Mouse (Mus musculus): ENCODE measurements around the gene Dars. TPM values are rescaled to one million over a fixed set of nuclear protein-coding genes. Genes with fewer than 3 reads are reported as not detected.

Dars gene
- total RNA-seq (2022): 10 to 100 TPM; 54.0 to 57.0 (median 55.8) TPM

- DNase-seq (ENCODE audit: low spot score in 2 of 2): peak; percentile 84 to 90
Measured at GRCm38 (mm10) chr1:128416584-128417532, at the start of gene Dars. Gene Dars, minus strand, starts transcription at chr1:128417368.

- peak in 1 of 2 experiments; percentile 54 for DNase-seq (ENCODE audit: low spot score in 2 of 2)
Measured at GRCm38 (mm10) chr1:128466828-128467227, 49.7 kb upstream of the Dars start.

- no peak for DNase-seq (ENCODE audit: low spot score in 2 of 2)
Measured at GRCm38 (mm10) chr1:128463478-128463877, 46.3 kb upstream of the Dars start.

- DNase-seq (ENCODE audit: low spot score in 2 of 2): no peak
Measured at GRCm38 (mm10) chr1:128462389-128462788, 45.2 kb upstream of the Dars start.

- DNase-seq (ENCODE audit: low spot score in 2 of 2): no peak
Measured at GRCm38 (mm10) chr1:128460780-128461179, 43.6 kb upstream of the Dars start.

DNA sequence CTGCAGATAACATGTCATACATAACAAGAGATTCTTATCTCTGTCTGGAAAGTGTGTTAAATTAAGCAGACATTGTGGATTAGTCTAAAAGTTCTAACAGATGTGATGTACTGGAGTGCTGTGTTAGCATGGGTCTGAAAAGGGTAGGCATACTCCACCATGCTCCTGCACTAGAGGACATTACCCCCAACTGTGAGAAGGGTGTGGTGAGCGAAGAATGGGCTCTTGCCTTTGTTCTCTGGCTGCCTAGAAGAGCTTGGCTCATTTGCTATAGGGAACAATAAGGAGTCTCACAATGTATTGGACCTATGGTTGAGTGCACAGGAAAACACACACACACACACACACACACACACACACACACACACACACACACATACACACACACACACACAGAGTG is 42.3 kb upstream of the Dars start:
- no peak for DNase-seq (ENCODE audit: low spot score in 2 of 2)

- no peak for DNase-seq (ENCODE audit: low spot score in 2 of 2)
Measured at GRCm38 (mm10) chr1:128459011-128459410, 41.8 kb upstream of the Dars start.

GRCm38 (mm10) chr1:128456844-128457445 is 39.8 kb upstream of the Dars start:
- DNase-seq (ENCODE audit: low spot score in 2 of 2): no peak

DNA sequence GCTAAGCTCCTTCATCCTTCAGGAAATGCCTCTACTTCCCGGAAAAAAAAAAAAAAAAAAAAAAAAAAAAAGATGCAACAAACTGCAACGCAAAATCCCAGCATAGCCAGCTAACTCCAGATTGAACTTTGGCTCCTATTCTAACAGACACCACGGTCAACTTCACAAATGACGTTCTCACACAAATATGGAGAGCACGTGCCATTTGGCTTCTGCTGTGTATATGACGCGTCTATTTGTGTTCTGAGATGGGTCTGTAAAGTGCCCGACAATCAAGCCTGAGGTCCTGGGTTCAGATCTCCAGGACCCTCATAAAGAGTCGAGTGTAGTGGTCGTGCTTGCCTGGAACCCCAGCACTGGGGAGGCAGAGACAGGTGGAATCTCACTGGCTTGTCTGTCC is 39.1 kb upstream of the Dars start:
- DNase-seq (ENCODE audit: low spot score in 2 of 2): no peak

- DNase-seq (ENCODE audit: low spot score in 2 of 2): no peak
Measured at GRCm38 (mm10) chr1:128452210-128452609, 35.0 kb upstream of the Dars start.

DNA sequence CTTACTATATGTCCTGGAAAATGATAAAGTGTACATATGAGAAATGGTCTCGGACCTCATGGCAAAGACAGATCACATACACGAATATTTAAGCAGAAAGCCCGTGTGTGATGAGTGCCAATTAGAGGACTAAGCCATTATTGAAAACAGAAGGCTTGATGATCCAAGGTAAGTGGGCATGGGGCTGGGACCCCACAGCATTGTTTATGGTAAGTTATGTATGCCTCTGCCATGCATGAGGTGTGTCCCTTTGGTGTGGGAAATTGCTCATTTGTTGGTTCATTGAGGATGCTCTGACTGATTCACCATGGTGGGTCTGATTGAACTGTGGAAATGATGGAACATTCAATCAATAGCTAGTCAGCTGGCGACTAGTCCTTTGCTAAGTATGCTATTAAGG is 34.0 kb upstream of the Dars start:
- DNase-seq (ENCODE audit: low spot score in 2 of 2): no peak

DNA sequence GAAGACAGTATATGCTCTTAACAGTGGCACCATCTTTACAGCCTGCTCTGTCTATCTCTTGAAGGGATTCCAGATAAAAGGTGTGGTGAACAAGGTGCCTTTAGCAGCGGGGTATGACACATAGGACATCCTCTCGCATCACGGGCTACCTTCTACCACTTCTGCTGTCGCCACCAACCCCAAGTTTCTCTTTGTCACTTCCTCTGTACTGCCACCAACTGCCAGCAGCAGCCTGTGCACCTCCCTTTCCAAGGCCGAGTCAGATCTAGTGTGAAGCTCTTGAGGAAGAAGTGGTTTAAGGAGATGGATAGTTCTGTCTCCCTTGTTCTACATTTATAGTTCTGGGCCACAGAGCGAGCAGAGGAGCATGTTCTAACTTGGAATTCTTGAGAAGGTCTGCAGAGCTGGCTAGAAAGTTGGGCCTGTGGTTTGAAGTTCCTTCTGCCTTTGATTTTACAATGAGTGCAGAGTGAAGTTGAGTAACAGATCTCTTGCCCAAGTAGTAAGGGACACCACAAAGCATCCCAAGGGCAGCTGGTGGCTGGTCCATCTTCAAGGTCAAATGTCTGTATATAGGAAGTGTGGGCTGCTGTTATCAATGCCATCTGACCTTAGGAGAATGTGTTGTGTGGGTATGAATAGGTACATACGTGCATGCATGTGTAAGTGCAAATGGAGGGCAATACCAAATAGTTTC is 30.2 kb upstream of the Dars start:
- no peak for DNase-seq (ENCODE audit: low spot score in 2 of 2)

GRCm38 (mm10) chr1:128443890-128444839 is 27.0 kb upstream of the Dars start:
- no peak for DNase-seq (ENCODE audit: low spot score in 2 of 2)

- DNase-seq (ENCODE audit: low spot score in 2 of 2): peak; percentile 13 to 15
Measured at GRCm38 (mm10) chr1:128441129-128441473, 23.9 kb upstream of the Dars start.

DNA sequence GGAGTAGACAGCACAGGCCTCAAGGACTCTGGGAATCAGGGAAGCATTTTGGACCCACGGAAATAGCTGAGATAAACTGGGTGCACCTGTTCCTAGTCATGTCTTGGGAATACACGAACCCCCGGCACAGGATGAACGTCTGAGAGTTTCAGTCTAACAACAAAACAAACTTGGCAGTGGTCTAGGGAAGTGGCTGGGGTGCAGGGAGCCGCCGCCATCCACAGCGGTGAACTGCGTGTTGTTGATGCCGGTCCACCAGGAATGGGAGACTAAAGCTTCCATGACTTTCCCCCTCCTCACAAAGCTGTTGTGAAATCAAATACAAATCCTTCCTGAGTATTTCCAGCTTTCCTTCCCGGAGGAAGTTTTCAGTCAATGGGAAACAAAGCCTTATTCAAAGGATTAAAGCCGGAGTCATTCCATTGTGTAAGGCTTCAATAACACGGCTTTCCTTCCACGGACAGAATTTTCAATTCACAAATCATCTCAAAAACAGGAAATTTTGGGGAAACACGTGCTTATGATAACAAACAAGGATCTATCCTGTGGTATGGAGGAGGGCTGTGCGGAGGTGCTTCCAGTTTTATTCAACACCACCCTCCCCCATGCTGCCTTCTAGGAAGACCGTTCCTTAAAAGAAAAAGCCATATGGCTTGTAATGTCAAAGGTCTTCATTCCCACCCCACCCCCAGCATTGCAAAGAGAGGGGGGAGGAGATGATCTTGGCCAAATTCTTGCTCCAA is 23.4 kb upstream of the Dars start:
- peak in 1 of 2 experiments; percentile 9 for DNase-seq (ENCODE audit: low spot score in 2 of 2)

DNA sequence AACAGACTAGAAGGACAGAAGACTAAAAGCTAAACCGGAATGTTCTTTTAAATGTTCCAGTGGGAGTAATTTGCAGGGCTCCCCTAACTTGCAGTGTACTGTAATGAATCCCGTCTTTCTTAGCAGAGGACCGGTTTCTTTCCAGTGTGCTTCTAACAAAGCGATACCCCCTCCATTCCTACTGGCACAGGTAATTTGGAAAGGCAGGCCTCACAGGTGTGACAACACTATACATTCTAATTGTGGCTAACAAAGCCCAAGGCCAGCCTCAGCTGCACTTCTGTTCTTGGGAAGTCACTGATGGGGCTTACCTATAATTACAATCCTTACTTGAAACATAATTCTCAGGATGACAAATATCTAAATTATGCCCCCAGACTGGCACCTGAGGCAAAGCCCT is 22.4 kb upstream of the Dars start:
- DNase-seq (ENCODE audit: low spot score in 2 of 2): no peak

DNA sequence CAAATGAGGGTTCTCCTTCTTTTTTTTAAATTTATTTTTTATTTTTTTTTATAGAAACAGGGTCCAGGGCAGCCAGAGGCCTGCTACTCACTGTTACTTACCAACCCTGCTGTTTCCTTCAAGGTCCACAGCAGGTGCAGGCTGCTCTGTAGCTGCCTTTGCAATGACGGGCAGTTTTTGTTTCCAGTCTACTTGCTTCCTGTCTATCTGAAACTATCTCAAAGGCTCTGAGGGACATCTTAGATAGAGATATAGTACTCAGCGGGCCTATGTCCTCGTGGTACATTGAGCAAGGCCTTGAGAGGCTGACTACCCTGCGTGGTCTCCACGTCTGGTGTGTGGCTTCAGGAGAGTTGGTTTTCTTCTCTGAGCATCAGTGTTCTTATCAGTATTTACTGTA is 21.4 kb upstream of the Dars start:
- DNase-seq (ENCODE audit: low spot score in 2 of 2): no peak

DNA sequence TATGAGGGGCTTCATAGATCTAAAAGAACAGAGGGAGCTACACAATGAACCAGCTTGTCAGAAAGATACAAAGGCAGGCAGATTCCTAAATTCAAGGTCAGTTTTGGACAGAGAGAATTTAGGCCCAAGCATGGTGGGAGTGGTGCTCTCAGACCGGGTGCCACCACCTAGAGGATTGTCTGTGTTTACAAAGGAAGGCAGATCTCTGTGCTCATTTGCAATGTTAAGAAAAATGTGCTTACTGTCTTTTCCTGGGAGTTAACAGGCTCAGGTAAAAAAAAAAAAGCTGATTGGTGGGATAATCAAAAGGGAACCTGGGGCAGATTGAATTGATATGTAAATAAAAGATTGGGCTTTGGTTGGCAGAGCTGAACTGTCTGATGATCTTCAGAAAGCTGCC is 20.1 kb upstream of the Dars start:
- DNase-seq (ENCODE audit: low spot score in 2 of 2): no peak

GRCm38 (mm10) chr1:128436015-128436414 is 18.8 kb upstream of the Dars start:
- no peak for DNase-seq (ENCODE audit: low spot score in 2 of 2)

DNA sequence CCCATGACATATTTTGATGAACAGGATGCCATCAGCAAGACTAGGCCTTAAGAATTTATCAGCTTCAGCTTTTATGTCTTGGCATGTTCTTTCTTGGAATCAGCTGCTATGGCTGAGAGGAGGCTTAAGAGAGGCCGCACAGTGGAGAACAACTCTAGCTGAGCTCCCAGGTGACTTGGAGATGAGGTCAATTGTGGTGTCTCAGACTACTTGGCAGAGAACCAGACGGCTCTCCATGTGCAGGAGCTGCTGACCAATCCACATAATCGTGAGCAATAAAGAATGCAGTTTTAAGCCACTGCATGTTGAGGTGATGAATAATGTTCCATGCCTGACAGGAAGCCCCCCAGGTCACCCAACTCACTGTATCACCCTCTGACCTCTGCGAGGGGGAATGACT is 18.4 kb upstream of the Dars start:
- no peak for DNase-seq (ENCODE audit: low spot score in 2 of 2)
